Comparison of ENCODE assay signal across 13 mouse cellular contexts in the genomic region with DNA sequence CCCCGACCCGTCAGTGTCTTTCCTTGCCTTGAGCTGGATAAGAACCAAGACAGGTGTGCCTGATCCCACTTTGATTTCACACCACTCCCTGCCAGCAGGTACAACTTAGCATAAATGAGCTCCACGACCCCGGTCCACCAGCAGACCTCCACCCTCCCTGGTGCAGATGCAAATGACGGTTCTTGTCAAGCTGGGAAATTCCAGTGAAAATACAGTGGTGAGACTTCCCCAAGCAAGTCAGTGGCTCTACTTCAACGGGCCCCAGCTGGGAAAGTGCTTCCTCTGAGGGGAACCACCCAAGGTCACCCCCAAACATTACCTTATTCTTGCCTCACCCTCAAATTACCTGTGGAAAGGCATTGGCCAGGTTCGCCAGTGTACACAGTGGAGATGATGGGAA.
"Had no signal": no experiment of that assay in that cellular context is flagged by ENCODE, and none has a peak within 500 bp of the region (broad histone marks: within the 10 kb centered on the region; RNA-seq: fewer than 3 reads in every experiment).

No protein-coding gene starts in this region.

- H3K4me1 ChIP-seq: limb, embryonic 12.5 days; limb, embryonic 15.5 days; midbrain, embryonic 13.5 days; stomach, embryonic 15.5 days had no signal

- H3K27me3 ChIP-seq: limb, embryonic 12.5 days; limb, embryonic 15.5 days; midbrain, embryonic 13.5 days; stomach, embryonic 15.5 days had no signal

- H3K4me3 ChIP-seq: limb, embryonic 12.5 days; limb, embryonic 15.5 days; midbrain, embryonic 13.5 days; stomach, embryonic 15.5 days had no signal

- H3K36me3 ChIP-seq: limb, embryonic 12.5 days; limb, embryonic 15.5 days; midbrain, embryonic 13.5 days; stomach, embryonic 15.5 days had no signal

- H3K9me3 ChIP-seq: limb, embryonic 12.5 days; limb, embryonic 15.5 days; midbrain, embryonic 13.5 days; stomach, embryonic 15.5 days had no signal

- DNase-seq: kidney, adult 9 months; kidney, postnatal 14 days; kidney, postnatal 4 days; left cerebral cortex, postnatal 4 days; liver, postnatal 0 days; lung, embryonic 14.5 days; right cerebral cortex, postnatal 14 days; right cerebral cortex, postnatal 4 days; thymus, postnatal 36 days had no signal
